Mouse (Mus musculus): ENCODE data around the gene Ssc5d. TPM values are rescaled to one million over a fixed set of nuclear protein-coding genes. Genes with fewer than 3 reads are reported as not detected.

Ssc5d gene
- total and polyA plus RNA-seq, 3 experiments: 0.09 to 1.6 (median 0.30) TPM

DNA sequence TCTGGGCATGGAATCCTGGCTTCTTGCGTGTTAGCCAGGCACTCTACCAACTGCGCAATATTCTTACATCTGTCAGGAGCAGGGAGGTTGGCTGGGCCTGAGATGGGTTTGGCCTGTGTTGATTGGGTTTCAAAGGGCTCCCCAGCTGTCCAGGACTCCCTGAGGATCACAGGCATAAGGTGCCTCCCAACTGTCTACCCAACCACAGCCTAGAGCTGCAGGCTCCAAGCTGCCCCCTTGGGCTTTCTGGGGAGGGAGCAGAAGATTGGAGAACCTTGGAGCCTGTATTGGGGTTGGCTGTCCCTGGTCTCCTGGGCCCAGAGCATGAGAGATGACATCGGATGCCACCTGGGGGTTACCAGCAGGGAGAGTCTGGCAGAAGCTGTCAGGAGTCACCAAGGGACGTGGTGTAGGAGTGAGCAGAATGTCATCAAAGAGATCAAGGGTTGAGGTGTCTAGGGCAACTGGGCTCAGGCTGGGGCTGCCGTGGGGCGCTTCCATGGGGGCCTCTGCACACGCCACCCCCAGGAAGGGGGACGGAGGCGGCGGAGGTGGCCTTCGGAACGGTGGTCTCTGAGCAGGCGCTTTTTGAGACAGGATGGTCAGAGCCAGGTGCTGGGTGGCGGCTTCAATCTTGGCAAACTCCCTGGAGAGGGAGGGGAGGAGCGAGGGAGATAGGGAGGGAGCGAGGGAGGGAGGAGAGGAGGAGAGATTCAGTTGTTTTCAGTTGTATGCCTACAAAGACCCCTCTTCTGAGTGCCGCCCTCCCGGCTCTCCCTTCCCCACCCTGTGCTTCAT is 26.5 kb upstream of the Ssc5d start:
- H3K9ac ChIP-seq (ENCODE audit: insufficient read depth, low read depth): no peak overlapping the region
- no peak overlapping the region for H3K27ac ChIP-seq (ENCODE audit: insufficient read depth, low read depth)
- in situ Hi-C loops (cut with MboI; ENCODE audit: low pct_ligation_motif_present, low pct_unique_long_range_greater_than_20kb, low sequenced_read_pairs): no loop called here
- no peaks in the 10 kb centered on the region for H3K27me3 ChIP-seq (replicated peaks)
- dilution Hi-C loops (cut with MboI; ENCODE audit: extremely low pct_ligation_motif_present, extremely low pct_unique_long_range_greater_than_20kb, low sequenced_read_pairs): no loop called here
- H3K4me2 ChIP-seq (ENCODE audit: insufficient read depth, low read depth, poor library complexity, severe bottlenecking): no peak overlapping the region
- H3K4me1 ChIP-seq (ENCODE audit: control insufficient read depth in 1 of 2, insufficient read depth in 2 of 2): no peaks in the 10 kb centered on the region
- H3K36me3 ChIP-seq (replicated peaks in 1 of 2; ENCODE audit: control insufficient read depth in 1 of 2, insufficient read depth in 1 of 2, low read length in 1 of 2): peaks cover 0 to 29% of the 10 kb centered on the region in 2 experiments
- H3K79me2 ChIP-seq (replicated peaks; ENCODE audit: control insufficient read depth, extremely low read depth, insufficient read depth, poor library complexity, severe bottlenecking): no peaks in the 10 kb centered on the region
- DNase-seq (ENCODE audit: extremely low read depth): no peak
- H3K9me3 ChIP-seq (replicated peaks; ENCODE audit: low read length): peaks cover 3% of the 10 kb centered on the region
- no peak overlapping the region for H3K4me3 ChIP-seq (replicated peaks in 1 of 3; ENCODE audit: low read depth in 2 of 3, low read length in 2 of 3, poor library complexity in 1 of 3)
- TF ChIP-seq USF1 (IDR thresholded peaks at IDR 0.05; ENCODE audit: low read depth, low read length) (no peak), ZKSCAN1 (IDR thresholded peaks at IDR 0.05; ENCODE audit: borderline replicate concordance, low read depth, low read length) (no peak), USF2 (conservative IDR thresholded peaks at IDR 0.05; ENCODE audit: low read depth, low read length) (no peak), MAX (IDR thresholded peaks at IDR 0.05; ENCODE audit: low read length) (no peak), ETS1 (conservative IDR thresholded peaks at IDR 0.05; ENCODE audit: low read depth, low read length) (no peak), MEF2A (IDR thresholded peaks at IDR 0.05; ENCODE audit: borderline replicate concordance, low read depth, low read length) (no peak), MAZ (IDR thresholded peaks at IDR 0.05; ENCODE audit: low read depth, low read length) (no peak), ZNF384 (IDR thresholded peaks at IDR 0.05; ENCODE audit: low read depth, low read length) (no peak), MAFK (IDR thresholded peaks at IDR 0.05; ENCODE audit: insufficient replicate concordance, low read length) (no peak), RAD21 (IDR thresholded peaks at IDR 0.05; ENCODE audit: low read depth, low read length) (no peak)

DNA sequence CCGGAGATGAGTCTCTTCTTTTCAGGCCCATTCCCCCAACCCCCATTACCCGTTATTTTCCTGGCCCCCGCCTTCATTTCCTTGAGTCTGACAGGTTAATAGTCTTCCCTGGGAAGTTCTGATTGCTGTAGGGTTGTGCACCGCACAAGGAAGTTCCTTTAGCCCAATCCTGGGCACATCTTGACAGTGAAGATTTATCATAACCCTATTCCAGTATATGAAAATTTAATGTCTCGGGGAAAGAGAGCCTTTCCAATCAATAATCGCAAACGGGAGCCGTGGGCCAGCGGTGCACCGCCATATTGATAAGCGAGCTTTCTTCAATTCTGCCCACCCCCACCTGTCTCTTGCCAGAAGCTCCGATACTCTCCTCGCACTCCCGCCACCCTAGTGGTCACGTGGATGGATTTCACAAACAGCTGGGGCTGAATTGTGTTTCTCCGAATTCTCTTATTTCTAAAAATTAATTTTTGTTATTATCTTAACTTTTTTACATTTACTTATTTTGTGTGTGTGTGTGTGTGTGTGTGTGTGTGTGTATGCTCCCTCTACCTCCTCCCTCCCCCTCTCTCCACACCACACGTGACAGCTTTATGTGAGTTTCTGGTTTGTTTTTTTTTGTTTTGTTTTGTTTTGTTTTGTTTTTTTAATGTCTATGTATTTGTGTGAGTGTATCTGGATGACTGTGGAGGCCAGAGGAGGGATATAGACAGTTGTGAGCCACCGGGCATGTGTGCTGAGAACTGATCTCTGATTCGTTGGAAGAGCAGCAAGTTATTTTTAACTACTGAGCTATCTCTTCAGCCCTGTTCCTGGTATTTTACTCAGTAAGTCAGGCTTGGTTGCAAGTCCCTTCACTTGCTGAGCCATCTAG is 25.7 kb upstream of the Ssc5d start:
- Histone ChIP-seq H3K4me2 (ENCODE audit: insufficient read depth, low read depth, poor library complexity, severe bottlenecking) (no peak overlapping the region), H3K4me3 (replicated peaks in 1 of 3; ENCODE audit: low read depth in 2 of 3, low read length in 2 of 3, poor library complexity in 1 of 3) (no peak overlapping the region), H3K36me3 (replicated peaks in 1 of 2; ENCODE audit: control insufficient read depth in 1 of 2, insufficient read depth in 1 of 2, low read length in 1 of 2) (peaks cover 0 to 22% of the 10 kb centered on the region in 2 experiments), H3K27me3 (replicated peaks) (no peaks in the 10 kb centered on the region), H3K9me3 (replicated peaks; ENCODE audit: low read length) (peaks cover 3% of the 10 kb centered on the region), H3K4me1 (ENCODE audit: control insufficient read depth in 1 of 2, insufficient read depth in 2 of 2) (no peaks in the 10 kb centered on the region), H3K9ac (ENCODE audit: insufficient read depth, low read depth) (no peak overlapping the region), H3K27ac (ENCODE audit: insufficient read depth, low read depth) (no peak overlapping the region), H3K79me2 (replicated peaks; ENCODE audit: control insufficient read depth, extremely low read depth, insufficient read depth, poor library complexity, severe bottlenecking) (no peaks in the 10 kb centered on the region)
- in situ Hi-C loops (cut with MboI; ENCODE audit: low pct_ligation_motif_present, low pct_unique_long_range_greater_than_20kb, low sequenced_read_pairs) (no loop called here), dilution Hi-C loops (cut with MboI; ENCODE audit: extremely low pct_ligation_motif_present, extremely low pct_unique_long_range_greater_than_20kb, low sequenced_read_pairs) (no loop called here)
- DNase-seq (ENCODE audit: extremely low read depth): no peak
- TF ChIP-seq HCFC1 (IDR thresholded peaks at IDR 0.05; ENCODE audit: low read depth, low read length): no peak
- no peak for TF ChIP-seq RCOR1 (conservative IDR thresholded peaks at IDR 0.05; ENCODE audit: low read depth, low read length)
- no peak for TF ChIP-seq ZMIZ1 (IDR thresholded peaks at IDR 0.05; ENCODE audit: low read depth, low read length)
- no peak for TF ChIP-seq UBTF (IDR thresholded peaks at IDR 0.05; ENCODE audit: low read depth, low read length)
- TF ChIP-seq POLR2A (IDR thresholded peaks at IDR 0.05; ENCODE audit: low read depth, low read length): no peak
- TF ChIP-seq CHD2 (IDR thresholded peaks at IDR 0.05; ENCODE audit: low read length): no peak
- no peak for TF ChIP-seq TBP (conservative IDR thresholded peaks at IDR 0.05; ENCODE audit: low read depth, low read length)
- no peak for TF ChIP-seq KAT2A (IDR thresholded peaks at IDR 0.05; ENCODE audit: insufficient replicate concordance, low read length)
- no peak for TF ChIP-seq MXI1 (IDR thresholded peaks at IDR 0.05; ENCODE audit: low read depth, low read length)
- TF ChIP-seq USF2 (conservative IDR thresholded peaks at IDR 0.05; ENCODE audit: low read depth, low read length): no peak
